Mouse (Mus musculus) limb, embryonic 15.5 days (tissue): ENCODE data around the gene Rspo1. TPM values are rescaled to one million over a fixed set of nuclear protein-coding genes. Genes with fewer than 3 reads are reported as not detected.
A peak's percentile ranks its signal among the peaks of the same experiment; 100 is the strongest.

Experiments
- ATAC-seq: fragments of 200-750 bp; cut with Nextera tagmentation; 2 replicates; pipeline ENCODE4 v1.8.0; 2017; ENCODE audit warnings: low read depth, moderate TSS enrichment; ENCODE audit not compliant: insufficient number of reproducible peaks, low FRiP score, low TSS enrichment
- H3K27ac ChIP-seq: fragments of 300-500 bp; sonication (generic); 2 replicates; pipeline ENCODE4 v1.5.1; 2015; ENCODE audit warnings: moderate library complexity, mild to moderate bottlenecking, inconsistent platforms
- H3K27me3 ChIP-seq: fragments of 300-500 bp; sonication (generic); 2 replicates; pipeline ENCODE4 v1.6.1; 2015; ENCODE audit warnings: inconsistent platforms
- H3K36me3 ChIP-seq: fragments of 300-500 bp; sonication (generic); 2 replicates; pipeline ENCODE4 v1.6.1; 2015; ENCODE audit warnings: inconsistent platforms
- H3K4me1 ChIP-seq: fragments of 300-500 bp; sonication (generic); 2 replicates; pipeline ENCODE4 v1.6.1; 2015; ENCODE audit warnings: inconsistent platforms
- H3K4me2 ChIP-seq: fragments of 300-500 bp; sonication (generic); 2 replicates; pipeline ENCODE4 v1.6.1; 2015; ENCODE audit warnings: mild to moderate bottlenecking, inconsistent platforms
- H3K4me3 ChIP-seq: fragments of 300-500 bp; sonication (generic); 2 replicates; pipeline ENCODE4 v1.5.1; 2015; ENCODE audit warnings: mild to moderate bottlenecking, inconsistent platforms
- H3K9ac ChIP-seq: fragments of 300-500 bp; sonication (generic); 2 replicates; pipeline ENCODE4 v1.6.1; 2015; ENCODE audit warnings: inconsistent platforms
- H3K9me3 ChIP-seq: fragments of 300-500 bp; sonication (generic); 2 replicates; pipeline ENCODE4 v1.6.1; 2016; ENCODE audit warnings: inconsistent platforms
- WGBS: fragments of 180-500 bp; shearing (Covaris S2); methylation state at CpG from one replicate; pipeline ENCODE4 v1.1.7; 2015; 5-methylcytosine and 5-hydroxymethylcytosine counted together
- polyA plus RNA-seq: library from polyadenylated mRNA; unstranded; fragments of >200 nt; fragmentation: Nextera tagmentation; extraction: Ambion mirVana; gene quantifications from 2 replicates; pipeline ENCODE4 v1.2.1, GENCODE M21; 2015

Gene Rspo1
- polyA plus RNA-seq, 1 experiment from 2014 or later, result 2.4 TPM

DNA sequence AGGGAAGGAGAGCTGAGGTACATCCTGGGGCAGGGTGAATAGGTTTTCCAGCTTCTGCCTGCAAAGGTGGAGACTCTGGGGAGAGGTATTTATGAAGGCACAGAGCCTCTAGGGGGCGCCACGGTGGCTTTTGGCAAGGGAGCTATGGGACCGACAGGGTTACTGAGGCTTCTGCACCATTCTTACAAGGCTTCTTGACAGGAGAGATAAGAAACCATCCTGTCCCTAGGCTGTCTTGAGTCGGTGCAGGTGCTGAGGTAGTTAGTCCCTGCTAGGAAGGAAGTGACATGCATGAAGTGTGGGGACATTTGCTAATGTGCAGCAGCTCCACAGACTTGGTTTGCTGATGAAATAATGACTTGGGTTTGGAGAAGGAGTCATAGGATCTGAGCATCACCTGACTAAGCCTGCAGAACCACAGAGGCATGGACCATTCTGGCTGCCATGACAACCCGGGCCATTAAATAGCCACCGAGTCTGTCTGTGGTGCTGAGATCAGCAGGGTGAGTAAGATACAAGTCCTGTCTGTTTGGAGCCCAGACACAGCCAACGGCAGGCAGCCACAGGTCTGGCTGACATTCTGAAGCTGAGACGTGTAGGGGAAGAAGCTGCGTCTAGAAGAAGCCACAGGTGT lies 2.2 kb upstream of the Rspo1 start:
- peaks cover 22% of the 10 kb centered on the region for H3K4me1 ChIP-seq
- H3K9me3 ChIP-seq, result no peaks in the 10 kb centered on the region
- H3K4me2 ChIP-seq, result no peak overlapping the region
- H3K27ac ChIP-seq, result no peak overlapping the region
- no peak for ATAC-seq
- H3K27me3 ChIP-seq, result peaks cover 96% of the 10 kb centered on the region
- H3K9ac ChIP-seq, result no peak overlapping the region
- no peaks in the 10 kb centered on the region for H3K36me3 ChIP-seq
- no peak overlapping the region for H3K4me3 ChIP-seq
- 15% methylated on average over 9 of the region's 9 CpGs for WGBS

DNA sequence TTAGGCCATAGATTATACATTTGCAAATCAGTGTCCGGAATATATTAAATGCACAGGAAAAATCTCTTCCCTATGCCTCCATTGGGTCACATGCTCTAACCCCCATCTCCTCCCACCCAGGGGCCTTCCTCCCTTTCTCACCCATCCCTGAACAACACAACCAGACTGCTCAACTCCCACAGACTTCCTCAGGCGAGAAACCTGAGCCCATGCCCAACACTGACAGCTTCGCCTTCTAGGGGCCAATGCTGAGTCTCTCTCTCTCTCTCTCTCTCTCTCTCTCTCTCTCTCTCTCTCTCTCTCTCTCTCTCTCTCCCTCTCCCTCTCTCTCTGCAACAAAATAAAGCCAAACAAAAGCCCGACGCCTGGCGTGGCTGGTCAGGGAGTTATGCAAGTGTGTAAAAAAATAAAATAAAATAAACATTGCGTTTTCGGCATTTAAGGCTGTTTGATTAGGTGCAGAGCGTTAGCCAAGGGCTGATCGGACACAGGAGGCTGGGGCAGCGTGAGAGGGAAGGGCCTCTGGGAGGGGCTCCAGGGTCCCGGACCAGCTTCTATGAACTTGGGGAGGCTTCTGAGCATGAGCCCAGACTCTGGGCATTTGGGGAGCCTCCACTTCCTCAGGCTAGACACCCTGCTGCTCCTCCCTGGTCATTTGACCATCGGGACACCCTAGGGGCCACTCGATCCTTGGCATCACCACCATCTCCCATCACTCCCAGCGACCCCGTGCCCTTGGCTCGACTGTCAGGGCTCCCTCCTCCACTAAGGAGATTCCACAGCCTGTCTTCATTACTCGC lies 1.2 kb upstream of the Rspo1 start:
- 6% methylated on average over 18 of the region's 18 CpGs for WGBS
- Histone ChIP-seq H3K4me1 (peaks cover 27% of the 10 kb centered on the region), H3K27me3 (peaks cover 98% of the 10 kb centered on the region), H3K9ac (no peak overlapping the region), H3K4me2 (0 out of 2 replicates have a peak overlapping the region, but pooled peaks have one; percentile 7), H3K27ac (no peak overlapping the region), H3K9me3 (no peaks in the 10 kb centered on the region), H3K4me3 (0 out of 2 replicates have a peak overlapping the region, but pooled peaks have one; percentile 1), H3K36me3 (no peaks in the 10 kb centered on the region)
- no peak for ATAC-seq

DNA sequence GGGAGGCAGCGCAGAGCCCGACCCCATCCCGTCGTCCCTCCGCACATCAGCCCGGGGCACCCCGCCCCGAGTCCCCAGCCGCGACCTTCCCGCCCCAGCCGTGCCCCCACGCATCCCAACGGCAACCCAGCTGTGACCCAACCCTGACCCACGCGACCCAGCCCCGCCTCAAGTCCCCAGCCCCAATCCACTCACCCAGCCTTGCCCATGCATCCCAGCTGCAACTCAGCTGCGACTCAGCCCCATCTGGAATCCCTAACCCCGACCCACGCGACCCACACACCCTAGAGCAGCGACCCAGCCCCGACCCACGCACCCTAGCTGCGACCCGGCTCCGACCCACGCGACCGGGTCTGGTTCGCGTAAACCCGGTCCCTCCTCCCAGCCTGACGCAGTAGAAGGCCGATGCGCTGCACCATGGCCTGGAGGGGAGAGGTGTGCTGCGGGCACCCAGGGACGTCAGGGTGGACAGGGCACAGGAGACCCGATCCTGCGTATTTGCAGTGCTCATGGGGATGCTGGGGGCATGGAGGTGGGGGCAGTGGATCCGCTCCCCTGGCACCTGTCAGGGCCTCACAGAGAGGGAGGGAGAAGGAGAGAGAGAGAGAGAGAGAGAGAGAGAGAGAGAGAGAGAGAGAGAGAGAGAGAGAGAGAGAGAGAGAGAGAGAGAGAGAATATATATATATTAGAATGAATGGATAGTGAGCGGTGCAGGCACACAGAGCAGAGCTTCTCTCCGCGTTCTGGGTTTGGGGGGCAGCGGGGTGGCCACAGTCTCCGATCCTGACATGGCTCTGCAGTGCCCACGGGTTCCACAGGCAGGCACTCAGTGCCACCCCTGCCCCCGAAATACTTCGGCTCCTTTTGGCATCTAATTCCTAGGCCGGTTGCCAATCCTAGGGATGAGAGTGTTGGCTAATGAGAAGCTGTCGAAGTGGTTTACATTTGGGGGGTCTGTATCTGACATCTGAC lies 795 bp downstream of the Rspo1 start:
- H3K27ac ChIP-seq, result no peak overlapping the region

DNA sequence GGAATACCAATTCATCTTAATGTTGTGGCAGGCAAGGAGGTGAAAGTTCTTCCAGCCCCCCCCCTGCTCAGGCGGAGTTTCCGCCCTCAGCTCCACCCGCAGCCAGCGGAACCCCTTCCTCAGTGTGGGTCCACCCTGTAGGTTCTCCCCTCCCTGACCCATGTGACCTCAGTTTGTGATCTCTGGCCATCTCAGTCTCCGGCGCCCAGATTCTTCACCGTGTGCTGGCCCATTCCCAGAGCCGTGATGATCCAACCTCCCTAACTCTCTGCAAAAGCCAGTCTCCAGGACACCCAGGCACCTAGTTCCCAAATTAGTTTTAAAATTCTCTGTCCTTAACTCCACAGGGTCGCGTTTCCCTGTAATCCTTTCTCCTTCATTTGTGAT lies 1.5 kb downstream of the Rspo1 start:
- WGBS, result 7% methylated on average over 10 of the region's 10 CpGs

More for the DNA sequence above, 795 bp downstream of the Rspo1 start:
- no peaks in the 10 kb centered on the region for H3K9me3 ChIP-seq
- peak overlapping the region; percentile 81 for H3K4me2 ChIP-seq
- H3K4me3 ChIP-seq, result peak overlapping the region; percentile 48
- peak overlapping the region; percentile 23 for H3K9ac ChIP-seq
- peaks cover 99% of the 10 kb centered on the region for H3K27me3 ChIP-seq
- WGBS, result 2% methylated on average over 45 of the region's 51 CpGs
- no peaks in the 10 kb centered on the region for H3K36me3 ChIP-seq
- no peak for ATAC-seq
- H3K4me1 ChIP-seq, result peaks cover 31% of the 10 kb centered on the region

GRCm38 (mm10) chr4:124988382-124988781 lies 2.2 kb downstream of the Rspo1 start:
- WGBS, result 13% methylated on average over 9 of the region's 9 CpGs

More for the DNA sequence above, 1.5 kb downstream of the Rspo1 start:
- Histone ChIP-seq H3K27ac (no peak overlapping the region), H3K4me3 (no peak overlapping the region), H3K4me1 (peaks cover 31% of the 10 kb centered on the region), H3K9ac (no peak overlapping the region), H3K27me3 (peaks cover 94% of the 10 kb centered on the region), H3K36me3 (no peaks in the 10 kb centered on the region), H3K9me3 (no peaks in the 10 kb centered on the region), H3K4me2 (no peak overlapping the region)
- no peak for ATAC-seq

DNA sequence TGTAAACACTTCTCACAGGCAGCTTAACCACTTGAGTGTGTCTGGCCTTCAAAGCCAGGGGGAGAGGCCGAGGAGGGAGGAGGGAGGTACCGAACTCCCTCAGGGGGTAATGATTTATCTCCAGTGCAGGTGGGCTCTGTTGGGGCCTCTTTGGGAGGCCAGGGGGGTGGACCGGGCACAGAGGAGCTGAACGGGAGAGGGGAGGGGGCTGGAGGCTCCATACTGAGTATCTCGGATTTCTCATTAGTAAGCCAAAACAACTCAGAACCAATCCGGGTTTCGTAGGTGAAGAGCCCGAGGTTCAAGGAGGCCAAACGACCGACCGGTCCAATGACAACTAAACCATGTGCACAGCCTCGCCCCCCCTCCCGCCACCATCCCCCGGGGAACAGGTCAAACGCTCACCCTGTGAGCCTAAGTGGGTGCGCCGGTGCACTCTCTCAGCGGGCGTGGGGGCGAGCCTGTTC lies 3.6 kb downstream of the Rspo1 start:
- Histone ChIP-seq H3K9ac (no peak overlapping the region), H3K4me3 (no peak overlapping the region), H3K4me2 (0 out of 2 replicates have a peak overlapping the region, but pooled peaks have one; percentile 2), H3K27ac (no peak overlapping the region), H3K36me3 (no peaks in the 10 kb centered on the region), H3K4me1 (peaks cover 31% of the 10 kb centered on the region), H3K9me3 (no peaks in the 10 kb centered on the region), H3K27me3 (peaks cover 89% of the 10 kb centered on the region)
- ATAC-seq, result no peak
- 2% methylated on average over 20 of the region's 20 CpGs for WGBS

More at GRCm38 (mm10) chr4:124988382-124988781, 2.2 kb downstream of the Rspo1 start:
- Histone ChIP-seq H3K4me1 (peaks cover 31% of the 10 kb centered on the region), H3K9me3 (no peaks in the 10 kb centered on the region), H3K4me2 (no peak overlapping the region), H3K4me3 (no peak overlapping the region), H3K27me3 (peaks cover 93% of the 10 kb centered on the region), H3K9ac (no peak overlapping the region), H3K27ac (no peak overlapping the region), H3K36me3 (no peaks in the 10 kb centered on the region)
- no peak for ATAC-seq

DNA sequence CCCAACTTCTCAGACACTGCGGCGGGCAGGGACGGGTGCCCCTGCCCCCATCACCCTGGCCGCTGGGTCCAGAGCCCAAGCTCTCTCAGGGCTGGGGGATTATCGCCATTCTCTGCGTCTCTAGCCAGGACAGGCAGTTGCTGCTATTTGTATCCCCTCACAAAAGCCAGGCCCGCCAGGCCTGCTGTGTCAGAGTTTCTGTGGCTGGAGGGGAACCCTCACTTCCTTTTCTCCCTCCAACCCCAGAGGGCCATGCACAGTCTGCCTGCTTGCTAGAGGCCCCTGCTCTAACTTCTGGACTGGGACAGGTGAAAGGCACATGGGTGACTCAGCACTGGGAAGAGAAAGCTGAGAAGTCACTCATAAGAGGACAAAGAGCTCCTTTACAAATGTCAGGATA lies 4.1 kb downstream of the Rspo1 start:
- H3K4me3 ChIP-seq, result no peak overlapping the region
- peaks cover 28% of the 10 kb centered on the region for H3K4me1 ChIP-seq
- H3K27me3 ChIP-seq, result peaks cover 84% of the 10 kb centered on the region
- 0 out of 2 replicates have a peak overlapping the region, but pooled peaks have one; percentile 2 for H3K4me2 ChIP-seq
- H3K9ac ChIP-seq, result no peak overlapping the region
- no peaks in the 10 kb centered on the region for H3K36me3 ChIP-seq
- H3K9me3 ChIP-seq, result no peaks in the 10 kb centered on the region
- no peak for ATAC-seq
- H3K27ac ChIP-seq, result no peak overlapping the region
- WGBS, result 4% methylated on average over 7 of the region's 7 CpGs

DNA sequence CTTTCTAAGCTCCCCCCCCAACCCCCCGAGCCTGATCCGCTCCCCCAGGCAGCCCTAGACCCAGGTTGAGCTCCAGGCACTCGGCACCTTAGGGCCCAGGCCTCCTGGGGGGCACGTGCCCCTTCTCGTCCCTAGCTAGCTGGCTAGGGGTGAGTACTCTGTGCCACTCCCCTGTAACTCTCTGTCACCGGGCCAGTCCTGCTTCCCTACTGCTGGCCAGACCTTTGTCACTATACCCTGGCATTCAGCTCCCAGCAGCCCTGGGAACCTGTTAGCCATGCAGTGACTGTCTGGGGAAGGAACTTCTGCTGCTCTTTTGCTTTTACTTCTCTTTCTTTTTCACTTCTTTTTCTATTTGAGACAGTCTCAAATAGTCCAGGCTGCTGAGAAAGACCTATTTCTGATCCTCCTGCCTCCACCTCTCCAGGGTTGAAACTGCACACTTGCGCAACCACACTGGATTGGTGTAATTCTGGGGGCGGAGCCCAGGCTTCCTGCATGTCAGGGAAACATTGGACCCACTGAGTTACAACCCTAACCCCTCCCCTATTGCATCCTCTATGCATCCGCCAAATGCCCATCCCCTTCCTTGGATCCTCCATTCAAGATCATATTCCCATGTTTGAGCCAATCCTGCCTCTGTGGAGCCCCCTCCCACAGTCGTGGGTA lies 11.4 kb downstream of the Rspo1 start:
- Histone ChIP-seq H3K27me3 (peaks cover 17% of the 10 kb centered on the region), H3K4me2 (no peak overlapping the region), H3K9ac (no peak overlapping the region), H3K36me3 (no peaks in the 10 kb centered on the region), H3K27ac (no peak overlapping the region), H3K9me3 (no peaks in the 10 kb centered on the region), H3K4me1 (no peaks in the 10 kb centered on the region), H3K4me3 (no peak overlapping the region)
- WGBS, result 70% methylated on average over 10 of the region's 10 CpGs
- no peak for ATAC-seq

DNA sequence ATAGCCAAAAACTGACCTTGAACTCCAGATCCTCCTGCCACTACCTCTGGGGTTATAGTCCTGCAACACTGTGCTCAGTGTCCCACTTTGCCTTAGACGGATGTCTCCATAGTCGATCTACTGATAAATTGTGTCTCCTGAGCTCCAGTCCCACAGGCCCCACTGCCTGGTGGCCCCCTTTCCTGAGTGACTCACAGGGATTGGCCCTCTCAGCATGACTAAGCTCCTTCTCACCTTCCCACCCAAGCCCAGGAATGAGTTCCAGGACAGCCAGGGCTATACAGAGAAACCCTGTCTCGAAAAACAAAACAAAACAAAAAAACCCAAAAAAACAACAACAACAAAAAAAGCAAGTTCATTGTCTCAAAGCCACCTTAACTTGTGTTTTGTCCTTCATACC lies 13.3 kb downstream of the Rspo1 start:
- WGBS, result 80% methylated on average over 3 of the region's 3 CpGs
- no peaks in the 10 kb centered on the region for H3K9me3 ChIP-seq
- H3K4me3 ChIP-seq, result no peak overlapping the region
- H3K4me1 ChIP-seq, result no peaks in the 10 kb centered on the region
- H3K4me2 ChIP-seq, result no peak overlapping the region
- ATAC-seq, result no peak
- H3K27me3 ChIP-seq, result peaks cover 10% of the 10 kb centered on the region
- no peaks in the 10 kb centered on the region for H3K36me3 ChIP-seq
- no peak overlapping the region for H3K9ac ChIP-seq
- no peak overlapping the region for H3K27ac ChIP-seq

- H3K27me3 ChIP-seq, result peaks cover 42% of the 10 kb centered on the region
- ATAC-seq, result no peak
- no peak overlapping the region for H3K9ac ChIP-seq
- H3K36me3 ChIP-seq, result no peaks in the 10 kb centered on the region
- H3K9me3 ChIP-seq, result no peaks in the 10 kb centered on the region
- 80% methylated on average over 8 of the region's 8 CpGs for WGBS
- no peak overlapping the region for H3K27ac ChIP-seq
- no peak overlapping the region for H3K4me2 ChIP-seq
- no peaks in the 10 kb centered on the region for H3K4me1 ChIP-seq
- H3K4me3 ChIP-seq, result no peak overlapping the region
Measured at GRCm38 (mm10) chr4:125002978-125003377, 16.7 kb downstream of the Rspo1 start.

- H3K9me3 ChIP-seq, result no peaks in the 10 kb centered on the region
- H3K27ac ChIP-seq, result no peak overlapping the region
- no peak for ATAC-seq
- H3K4me2 ChIP-seq, result no peak overlapping the region
- no peaks in the 10 kb centered on the region for H3K4me1 ChIP-seq
- WGBS, result 36% methylated on average over 12 of the region's 12 CpGs
- no peak overlapping the region for H3K9ac ChIP-seq
- peaks cover 60% of the 10 kb centered on the region for H3K27me3 ChIP-seq
- H3K4me3 ChIP-seq, result no peak overlapping the region
- H3K36me3 ChIP-seq, result no peaks in the 10 kb centered on the region
Measured at GRCm38 (mm10) chr4:125004886-125005285, 18.7 kb downstream of the Rspo1 start.
